Mouse (Mus musculus) T-helper 2 cell (primary cell): ENCODE data around the gene Klf11.

Experiments used
- in situ Hi-C: fragments of 300-600 bp; cut with MboI, MseI; formaldehyde crosslinking; loops from one replicate; pipeline ENCODE4 v1.15.1; 2025; ENCODE audit warnings: high pct_unique_total_duplicates

Klf11 gene

GRCm38 (mm10) chr12:24699578-24699977 lies 48.5 kb downstream of the Klf11 start:
- in situ Hi-C loops, result no loop called here

GRCm38 (mm10) chr12:24701621-24702020 lies 50.5 kb downstream of the Klf11 start:
- in situ Hi-C loops, result loop anchor here (5.0 kb wide), 1 partner anchor 44 kb away; no protein-coding TSS in a partner anchor

- in situ Hi-C loops, result loop anchor here (5.0 kb wide), 1 partner anchor 46 kb away; no protein-coding TSS in a partner anchor
Measured at GRCm38 (mm10) chr12:24703013-24703412, 51.9 kb downstream of the Klf11 start.

GRCm38 (mm10) chr12:24705502-24706263 lies 54.6 kb downstream of the Klf11 start:
- in situ Hi-C loops, result no loop called here

GRCm38 (mm10) chr12:24706764-24707479 lies 55.8 kb downstream of the Klf11 start:
- in situ Hi-C loops, result no loop called here

GRCm38 (mm10) chr12:24707480-24707802 lies 56.4 kb downstream of the Klf11 start:
- in situ Hi-C loops, result no loop called here

GRCm38 (mm10) chr12:24707954-24708823 lies 57.1 kb downstream of the Klf11 start, which contains the start of gene Rrm2:
Rrm2 (plus strand) TSS chr12:24708241.
- in situ Hi-C loops, result no loop called here

- in situ Hi-C loops, result no loop called here
Measured at GRCm38 (mm10) chr12:24708824-24709218, 57.7 kb downstream of the Klf11 start.

- in situ Hi-C loops, result no loop called here
Measured at GRCm38 (mm10) chr12:24709409-24709808, 58.3 kb downstream of the Klf11 start.

- in situ Hi-C loops, result no loop called here
Measured at GRCm38 (mm10) chr12:24709831-24710508, 58.9 kb downstream of the Klf11 start.

- in situ Hi-C loops, result no loop called here
Measured at GRCm38 (mm10) chr12:24710672-24711071, 59.6 kb downstream of the Klf11 start.
